Mouse (Mus musculus) heart, embryonic 16.5 days (tissue): Measurements from ENCODE around the gene Tmem243. TPM values are rescaled to one million over a fixed set of nuclear protein-coding genes. Genes with fewer than 3 reads are reported as not detected.

ENCODE experiments used
- ATAC-seq: fragments of 200-750 bp; cut with Nextera tagmentation; replicated peaks from 2 replicates; pipeline ENCODE4 v1.8.0; 2017; ENCODE audit warnings: moderate number of reproducible peaks; ENCODE audit not compliant: insufficient read depth, low FRiP score; ENCODE audit errors: extremely low read depth
- H3K27ac ChIP-seq: fragments of 300-500 bp; sonication (generic); 2 replicates; pipeline ENCODE4 v1.5.1; 2014; ENCODE audit warnings: mild to moderate bottlenecking, low read length, control low read depth, moderate library complexity
- H3K27me3 ChIP-seq: fragments of 300-500 bp; sonication (generic); 2 replicates; pipeline ENCODE4 v1.6.1; 2014; ENCODE audit warnings: low read length, mixed read lengths; ENCODE audit not compliant: control insufficient read depth, insufficient read depth
- H3K36me3 ChIP-seq: fragments of 300-500 bp; sonication (generic); 2 replicates; pipeline ENCODE4 v1.6.1; 2014; ENCODE audit not compliant: control insufficient read depth, insufficient read depth
- H3K4me1 ChIP-seq: fragments of 300-500 bp; sonication (generic); 2 replicates; pipeline ENCODE4 v1.6.1; 2014; ENCODE audit warnings: low read length, mixed read lengths; ENCODE audit not compliant: control insufficient read depth, insufficient read depth
- H3K4me2 ChIP-seq: fragments of 300-500 bp; sonication (generic); 2 replicates; pipeline ENCODE4 v1.6.1; 2014; ENCODE audit warnings: low read depth, mild to moderate bottlenecking, control low read depth, low read length
- H3K4me3 ChIP-seq: fragments of 300-500 bp; sonication (generic); 2 replicates; pipeline ENCODE4 v1.5.1; 2014; ENCODE audit warnings: mild to moderate bottlenecking, control low read depth, low read length
- H3K9ac ChIP-seq: fragments of 300-500 bp; sonication (generic); 2 replicates; pipeline ENCODE4 v1.6.1; 2014; ENCODE audit warnings: low read length, control low read depth
- H3K9me3 ChIP-seq: fragments of 300-500 bp; sonication (generic); replicated peaks from 2 replicates; pipeline ENCODE4 v1.6.1; 2016; ENCODE audit warnings: low read length; ENCODE audit not compliant: control insufficient read depth
- WGBS: fragments of 180-500 bp; shearing (Covaris S2); extraction: QIAGEN DNeasy Blood & Tissue Kit; methylation state at CpG from one replicate; pipeline ENCODE4 v1.1.7; 2014; 5-methylcytosine and 5-hydroxymethylcytosine counted together
- polyA plus RNA-seq: library from polyadenylated mRNA; unstranded; fragments of >200 nt; fragmentation: Nextera tagmentation; extraction: Ambion mirVana; gene quantifications from 2 replicates; pipeline ENCODE4 v1.2.1, GENCODE M21; 2015

Gene Tmem243
- polyA plus RNA-seq, 1 experiment from 2014 or later = 10.4 TPM

GRCm38 (mm10) chr5:9124134-9124533, 23.7 kb downstream of the Tmem243 start:
- H3K4me2 ChIP-seq = no peak overlapping the region
- peaks cover 61% of the 10 kb centered on the region for H3K36me3 ChIP-seq
- H3K27me3 ChIP-seq = no peaks in the 10 kb centered on the region
- no peak for ATAC-seq
- no peak overlapping the region for H3K27ac ChIP-seq
- H3K4me1 ChIP-seq = no peaks in the 10 kb centered on the region
- no peak overlapping the region for H3K4me3 ChIP-seq
- WGBS = 88% methylated on average over 2 of the region's 2 CpGs
- H3K9me3 ChIP-seq = no peaks in the 10 kb centered on the region
- no peak overlapping the region for H3K9ac ChIP-seq

DNA sequence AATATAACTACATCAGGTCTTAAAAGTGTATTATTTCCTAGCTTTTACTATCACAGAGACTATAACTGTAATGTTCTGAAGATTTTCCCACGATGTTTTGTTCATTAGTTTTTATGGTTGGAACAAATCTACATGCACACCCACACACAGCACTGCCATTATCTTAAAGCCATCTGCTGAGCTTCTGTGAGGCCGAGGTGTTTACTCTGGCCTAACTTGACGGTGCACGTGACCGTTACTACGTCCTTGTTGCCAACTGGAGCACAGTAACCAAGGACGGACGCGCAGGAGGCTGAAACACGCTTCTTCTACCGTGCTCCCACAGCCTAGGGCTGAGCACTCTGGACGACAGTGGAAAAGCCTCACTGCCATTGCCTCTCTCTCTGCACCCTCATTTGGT, 28.1 kb downstream of the Tmem243 start:
- WGBS = 89% methylated on average over 12 of the region's 12 CpGs
- Histone ChIP-seq H3K9ac (no peak overlapping the region), H3K4me3 (no peak overlapping the region), H3K9me3 (no peaks in the 10 kb centered on the region), H3K27me3 (no peaks in the 10 kb centered on the region), H3K27ac (no peak overlapping the region), H3K4me2 (no peak overlapping the region), H3K4me1 (no peaks in the 10 kb centered on the region), H3K36me3 (peaks cover 46% of the 10 kb centered on the region)
- no peak for ATAC-seq

- no peaks in the 10 kb centered on the region for H3K9me3 ChIP-seq
- peaks cover 35% of the 10 kb centered on the region for H3K36me3 ChIP-seq
- ATAC-seq = no peak
- H3K9ac ChIP-seq = no peak overlapping the region
- H3K27me3 ChIP-seq = no peaks in the 10 kb centered on the region
- WGBS = 89% methylated on average over 7 of the region's 7 CpGs
- H3K4me3 ChIP-seq = no peak overlapping the region
- H3K4me2 ChIP-seq = no peak overlapping the region
- no peaks in the 10 kb centered on the region for H3K4me1 ChIP-seq
- H3K27ac ChIP-seq = no peak overlapping the region
Measured at GRCm38 (mm10) chr5:9131786-9132185, 31.3 kb downstream of the Tmem243 start.

DNA sequence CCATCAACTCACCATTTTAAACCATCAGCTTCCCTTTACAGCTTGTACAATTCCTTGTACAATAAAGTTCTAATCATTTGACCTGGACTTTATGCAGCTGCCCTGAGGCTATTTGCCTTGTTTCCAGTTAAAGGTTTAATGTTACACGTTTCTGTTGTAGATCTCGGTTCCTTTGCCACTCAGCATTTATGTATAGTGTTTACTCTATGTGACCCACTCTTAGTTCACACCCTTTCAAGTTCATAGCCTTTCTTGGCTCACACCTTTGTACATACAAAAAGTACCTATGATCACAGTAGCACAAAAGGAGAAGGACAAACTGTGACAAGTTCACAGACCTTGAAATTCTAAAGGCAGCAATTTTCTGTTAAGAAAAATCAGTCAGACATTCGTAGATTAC, 35.1 kb downstream of the Tmem243 start:
- peaks cover 28% of the 10 kb centered on the region for H3K36me3 ChIP-seq
- no peaks in the 10 kb centered on the region for H3K27me3 ChIP-seq
- 82% methylated on average over 3 of the region's 3 CpGs for WGBS
- no peaks in the 10 kb centered on the region for H3K9me3 ChIP-seq
- ATAC-seq = no peak
- H3K4me3 ChIP-seq = no peak overlapping the region
- no peak overlapping the region for H3K27ac ChIP-seq
- H3K4me2 ChIP-seq = no peak overlapping the region
- H3K9ac ChIP-seq = no peak overlapping the region
- no peaks in the 10 kb centered on the region for H3K4me1 ChIP-seq

- ATAC-seq = no peak
- H3K4me3 ChIP-seq = no peak overlapping the region
- H3K4me2 ChIP-seq = no peak overlapping the region
- no peak overlapping the region for H3K9ac ChIP-seq
- H3K27ac ChIP-seq = no peak overlapping the region
- no peaks in the 10 kb centered on the region for H3K27me3 ChIP-seq
- peaks cover 23% of the 10 kb centered on the region for H3K36me3 ChIP-seq
- no peaks in the 10 kb centered on the region for H3K9me3 ChIP-seq
- no peaks in the 10 kb centered on the region for H3K4me1 ChIP-seq
- WGBS = 74% methylated on average over 8 of the region's 8 CpGs
Measured at GRCm38 (mm10) chr5:9140724-9141123, 40.3 kb downstream of the Tmem243 start.

DNA sequence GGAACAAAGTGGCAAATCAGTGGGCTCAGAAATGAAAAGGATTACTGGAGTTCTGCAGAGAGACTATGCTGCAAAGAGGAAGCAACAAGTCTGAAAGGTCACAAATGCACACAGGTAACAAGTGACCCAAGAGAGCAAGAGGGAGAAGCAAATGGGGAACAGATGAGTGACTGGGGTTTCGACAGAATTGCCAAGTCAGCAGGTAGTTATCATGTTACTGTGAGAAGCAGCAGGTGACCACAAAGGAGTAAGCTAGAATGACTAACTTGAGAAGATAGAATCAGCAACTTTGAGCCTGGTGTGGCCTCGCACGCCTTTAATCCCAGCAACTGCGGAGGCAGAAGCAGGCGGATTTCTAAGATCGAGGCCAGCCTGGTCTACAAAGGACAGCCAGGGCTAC, 41.9 kb downstream of the Tmem243 start:
- ATAC-seq = no peak
- WGBS = 94% methylated on average over 6 of the region's 6 CpGs
- Histone ChIP-seq H3K36me3 (peaks cover 21% of the 10 kb centered on the region), H3K4me3 (no peak overlapping the region), H3K27me3 (no peaks in the 10 kb centered on the region), H3K9ac (no peak overlapping the region), H3K9me3 (no peaks in the 10 kb centered on the region), H3K4me1 (no peaks in the 10 kb centered on the region), H3K27ac (no peak overlapping the region), H3K4me2 (no peak overlapping the region)

DNA sequence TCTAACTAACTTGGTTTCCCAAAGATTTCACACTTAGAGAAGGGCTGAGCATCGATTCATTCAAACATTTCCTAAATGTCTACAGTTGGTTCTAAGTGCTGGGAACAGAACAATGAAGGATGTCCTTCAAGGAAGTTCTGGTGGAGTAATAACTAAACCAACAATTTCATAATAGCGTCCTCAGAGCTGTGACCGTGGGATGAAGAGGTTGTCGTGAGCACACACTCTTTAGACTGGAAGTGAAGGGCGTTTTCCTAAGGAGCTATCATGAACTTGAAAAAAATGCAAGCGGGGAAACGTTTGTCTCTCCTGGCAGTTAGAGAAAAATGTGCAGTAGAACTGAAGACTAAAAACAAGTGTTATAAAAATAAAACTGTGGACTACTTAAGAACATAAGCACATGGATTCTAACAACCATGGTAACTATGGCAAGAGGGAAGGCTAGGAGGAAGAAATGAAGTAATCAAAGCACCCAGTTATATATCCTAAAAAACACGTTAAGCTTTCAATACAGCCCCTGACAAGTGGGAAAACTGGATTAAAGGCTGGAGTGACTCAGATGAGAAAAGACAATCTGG, 48.9 kb downstream of the Tmem243 start:
- ATAC-seq = no peak
- H3K4me2 ChIP-seq = no peak overlapping the region
- H3K27me3 ChIP-seq = no peaks in the 10 kb centered on the region
- H3K4me3 ChIP-seq = no peak overlapping the region
- WGBS = 84% methylated on average over 8 of the region's 8 CpGs
- H3K9ac ChIP-seq = no peak overlapping the region
- no peaks in the 10 kb centered on the region for H3K9me3 ChIP-seq
- no peaks in the 10 kb centered on the region for H3K4me1 ChIP-seq
- peaks cover 10% of the 10 kb centered on the region; the same call in 1 of the 2 replicates for H3K36me3 ChIP-seq
- H3K27ac ChIP-seq = no peak overlapping the region

- Histone ChIP-seq H3K27me3 (no peaks in the 10 kb centered on the region), H3K4me2 (no peak overlapping the region), H3K27ac (no peak overlapping the region), H3K4me3 (no peak overlapping the region), H3K36me3 (no peaks in the 10 kb centered on the region), H3K9me3 (no peaks in the 10 kb centered on the region), H3K9ac (no peak overlapping the region), H3K4me1 (peaks cover 10% of the 10 kb centered on the region)
- no peak for ATAC-seq
Measured at GRCm38 (mm10) chr5:9156746-9157145, 56.3 kb downstream of the Tmem243 start.

GRCm38 (mm10) chr5:9157336-9157735, 56.9 kb downstream of the Tmem243 start:
- Histone ChIP-seq H3K4me2 (no peak overlapping the region), H3K27me3 (no peaks in the 10 kb centered on the region), H3K9ac (no peak overlapping the region), H3K9me3 (no peaks in the 10 kb centered on the region), H3K27ac (no peak overlapping the region), H3K4me1 (peaks cover 12% of the 10 kb centered on the region), H3K4me3 (no peak overlapping the region), H3K36me3 (no peaks in the 10 kb centered on the region)
- no peak for ATAC-seq
- 67% methylated on average over 1 of the region's 1 CpGs for WGBS
